Mouse (Mus musculus) bone marrow, adult 2 months (tissue): ENCODE data around the gene Ddb1.

Experiments
- CTCF ChIP-seq: fragments of 200-500 bp; IDR thresholded peaks from 2 replicates; pipeline ENCODE4 v1.5.1; 2011; ENCODE audit warnings: low read length, control low read depth; ENCODE audit not compliant: control insufficient read depth, insufficient read depth
- POLR2A ChIP-seq: fragments of 200-500 bp; IDR thresholded peaks from 2 replicates; pipeline ENCODE4 v1.6.1; 2011; ENCODE audit warnings: low read depth, mild to moderate bottlenecking, control low read depth, low read length, borderline replicate concordance; ENCODE audit not compliant: control insufficient read depth

- TF ChIP-seq CTCF = no peak
- TF ChIP-seq POLR2A = no peak
Measured at GRCm38 (mm10) chr19:10587231-10587630, 17.9 kb upstream of the Ddb1 start.
